Mouse (Mus musculus): ENCODE measurements at regions not wholly inside any gene's neighbourhood (a gene's known extent, or its start where the extent isn't known, plus 50 kb on each side); places are given as distances from the start of the nearest gene placed in this dataset.

DNA sequence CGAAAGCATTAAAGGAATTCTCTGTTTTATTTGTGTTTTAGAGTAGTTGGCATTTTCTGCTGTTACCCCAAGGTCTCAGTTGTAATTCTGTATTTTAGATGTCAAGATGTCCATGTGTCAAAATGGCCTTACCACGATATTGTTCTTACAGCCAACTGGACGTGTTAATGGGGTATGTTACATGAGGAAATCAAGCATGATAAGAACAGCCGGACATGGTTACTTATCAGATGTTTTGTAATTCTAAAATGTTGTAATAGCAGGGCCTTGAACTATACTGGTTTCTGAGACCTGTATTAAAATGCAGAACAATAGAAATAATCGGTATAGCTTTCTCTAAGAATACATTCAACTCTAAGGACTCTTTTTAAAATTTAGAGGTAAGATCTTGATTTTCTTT, 201.3 kb downstream of the Foxo1 start:
- no peak for TF ChIP-seq POLR2A (IDR thresholded peaks at IDR 0.05; ENCODE audit: extremely low read depth, insufficient read depth, low read length)
- no peak for TF ChIP-seq CTCF (IDR thresholded peaks at IDR 0.05; ENCODE audit: low read depth, low read length)
